Mouse (Mus musculus): ENCODE measurements around the gene Stard3. TPM values are rescaled to one million over a fixed set of nuclear protein-coding genes. Genes with fewer than 3 reads are reported as not detected.

Gene Stard3
- polyA plus RNA-seq, 1 experiment from 2014 or later = 52.8 TPM

DNA sequence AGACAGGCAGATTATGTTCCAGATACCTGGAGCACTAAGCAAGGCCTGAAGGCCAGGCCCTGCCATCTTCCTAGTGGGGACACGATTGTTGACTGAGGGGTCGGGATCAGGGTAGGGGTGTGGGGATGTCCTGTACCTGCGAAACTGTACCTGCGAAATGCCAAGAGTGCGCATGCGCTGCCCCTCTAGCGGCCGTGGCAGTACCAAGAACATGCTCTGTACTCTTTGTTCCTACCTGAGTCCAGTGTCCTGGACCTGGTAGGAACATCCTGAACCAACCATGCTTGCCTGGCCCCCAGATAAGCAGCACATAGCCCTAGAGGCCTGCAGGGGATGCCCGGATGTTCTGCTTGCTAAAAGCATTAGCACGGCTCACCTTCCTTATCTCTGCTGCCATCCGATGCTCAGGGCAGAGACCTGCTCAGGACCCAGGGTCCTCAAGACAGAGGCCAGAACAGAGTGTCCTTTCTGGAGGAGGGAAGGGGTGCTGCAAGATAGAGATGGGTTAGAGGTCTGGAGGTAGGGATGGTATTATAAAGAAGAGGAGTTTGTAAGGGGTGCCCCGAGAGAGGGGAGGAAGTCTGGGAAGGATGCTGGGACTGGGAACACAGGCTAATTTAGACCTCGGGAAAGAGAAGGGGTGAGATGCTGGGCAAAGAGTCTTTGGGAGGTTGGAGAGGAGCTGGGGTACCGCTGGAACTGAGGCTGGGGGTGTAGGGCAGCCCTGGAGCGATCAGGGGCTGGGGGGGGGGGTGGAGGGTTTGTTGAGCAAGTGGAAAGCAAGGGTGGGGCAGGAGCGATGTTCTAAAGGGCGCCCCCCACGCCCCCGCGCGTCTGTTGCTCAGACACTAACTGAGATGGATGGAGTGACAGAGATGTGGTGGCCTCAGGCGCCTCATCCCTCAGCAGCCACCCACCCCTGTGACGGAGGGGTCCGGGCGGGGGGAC is 27.7 kb downstream of the Stard3 start, which contains the start of gene Pnmt:
TSS of gene Pnmt (plus strand) at position 813 of the 948 bp plus-strand sequence.
- H3K9ac ChIP-seq (replicated peaks; ENCODE audit: low read depth, low read length) = no peak within 1 kb of the TSS; the same call in 1 of the 2 replicates
- H3K27me3 ChIP-seq (replicated peaks; ENCODE audit: control insufficient read depth, insufficient read depth, low read length) = peaks cover 8% of the 10 kb centered on the region
- no peaks in the 10 kb centered on the region for H3K4me1 ChIP-seq (replicated peaks; ENCODE audit: control insufficient read depth, insufficient read depth, low read length)
- 55% methylated on average over 25 of the region's 25 CpGs for WGBS
- H3K27ac ChIP-seq (ENCODE audit: low read length) = no peak within 1 kb of the TSS
- no peak within 1 kb of the TSS for H3K4me2 ChIP-seq (ENCODE audit: low read length)
- H3K9me3 ChIP-seq (ENCODE audit: control insufficient read depth, low read length) = no peaks in the 10 kb centered on the region
- ATAC-seq = no peak
- no peak within 1 kb of the TSS for H3K4me3 ChIP-seq (replicated peaks; ENCODE audit: low read length)
- H3K36me3 ChIP-seq (ENCODE audit: control insufficient read depth, insufficient read depth) = no peaks in the 10 kb centered on the region

DNA sequence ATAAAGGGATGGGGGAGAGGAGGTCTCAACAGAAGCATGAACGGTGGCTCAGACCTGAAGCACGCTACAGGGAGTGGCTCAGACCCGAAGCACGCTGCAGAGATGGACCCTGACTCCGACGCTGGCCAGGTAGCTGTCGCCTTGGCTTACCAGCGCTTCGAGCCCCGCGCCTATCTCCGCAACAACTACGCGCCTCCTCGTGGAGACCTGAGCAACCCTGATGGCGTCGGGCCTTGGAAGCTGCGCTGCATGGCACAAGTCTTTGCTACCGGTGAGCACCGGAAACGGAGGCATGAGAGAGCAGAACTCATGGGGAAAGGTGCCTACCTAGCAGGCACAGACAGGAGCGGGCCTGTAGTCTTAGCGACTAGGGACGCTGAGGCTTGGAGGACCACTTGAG is 28.4 kb downstream of the Stard3 start:
- Histone ChIP-seq H3K36me3 (ENCODE audit: control insufficient read depth, insufficient read depth) (no peaks in the 10 kb centered on the region), H3K4me1 (replicated peaks; ENCODE audit: control insufficient read depth, insufficient read depth, low read length) (no peaks in the 10 kb centered on the region), H3K27me3 (replicated peaks; ENCODE audit: control insufficient read depth, insufficient read depth, low read length) (peaks cover 9% of the 10 kb centered on the region), H3K9me3 (ENCODE audit: control insufficient read depth, low read length) (no peaks in the 10 kb centered on the region), H3K9ac (replicated peaks; ENCODE audit: low read depth, low read length) (no peak overlapping the region), H3K27ac (ENCODE audit: low read length) (no peak overlapping the region), H3K4me3 (replicated peaks; ENCODE audit: low read length) (no peak overlapping the region), H3K4me2 (ENCODE audit: low read length) (no peak overlapping the region)
- ATAC-seq = no peak
- WGBS = 18% methylated on average over 24 of the region's 24 CpGs

DNA sequence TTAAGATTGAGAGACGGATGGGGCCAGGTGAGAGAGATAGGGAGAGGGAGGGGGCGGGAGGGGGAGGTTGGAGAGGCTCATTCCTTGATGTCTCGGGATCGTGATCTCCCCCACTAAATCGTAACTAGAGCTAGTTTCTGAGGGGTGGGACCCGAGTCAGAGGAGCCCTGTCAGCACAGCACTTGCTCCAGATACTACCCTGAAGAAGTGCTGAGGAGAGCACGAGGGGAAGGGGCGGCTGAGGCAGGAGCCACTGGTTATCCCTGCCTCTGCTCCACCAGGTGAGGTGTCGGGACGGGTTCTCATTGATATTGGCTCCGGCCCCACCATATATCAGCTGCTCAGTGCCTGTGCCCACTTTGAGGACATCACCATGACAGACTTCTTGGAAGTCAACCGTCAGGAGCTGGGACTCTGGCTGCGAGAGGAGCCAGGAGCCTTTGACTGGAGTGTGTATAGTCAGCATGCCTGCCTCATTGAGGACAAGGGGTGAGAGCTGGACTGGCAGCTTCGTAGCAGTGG is 28.9 kb downstream of the Stard3 start:
- Histone ChIP-seq H3K9me3 (ENCODE audit: control insufficient read depth, low read length) (no peaks in the 10 kb centered on the region), H3K4me2 (ENCODE audit: low read length) (no peak overlapping the region), H3K4me1 (replicated peaks; ENCODE audit: control insufficient read depth, insufficient read depth, low read length) (no peaks in the 10 kb centered on the region), H3K27me3 (replicated peaks; ENCODE audit: control insufficient read depth, insufficient read depth, low read length) (peaks cover 9% of the 10 kb centered on the region), H3K36me3 (ENCODE audit: control insufficient read depth, insufficient read depth) (no peaks in the 10 kb centered on the region), H3K4me3 (replicated peaks; ENCODE audit: low read length) (no peak overlapping the region), H3K9ac (replicated peaks; ENCODE audit: low read depth, low read length) (no peak overlapping the region), H3K27ac (ENCODE audit: low read length) (no peak overlapping the region)
- 60% methylated on average over 14 of the region's 14 CpGs for WGBS
- no peak for ATAC-seq

DNA sequence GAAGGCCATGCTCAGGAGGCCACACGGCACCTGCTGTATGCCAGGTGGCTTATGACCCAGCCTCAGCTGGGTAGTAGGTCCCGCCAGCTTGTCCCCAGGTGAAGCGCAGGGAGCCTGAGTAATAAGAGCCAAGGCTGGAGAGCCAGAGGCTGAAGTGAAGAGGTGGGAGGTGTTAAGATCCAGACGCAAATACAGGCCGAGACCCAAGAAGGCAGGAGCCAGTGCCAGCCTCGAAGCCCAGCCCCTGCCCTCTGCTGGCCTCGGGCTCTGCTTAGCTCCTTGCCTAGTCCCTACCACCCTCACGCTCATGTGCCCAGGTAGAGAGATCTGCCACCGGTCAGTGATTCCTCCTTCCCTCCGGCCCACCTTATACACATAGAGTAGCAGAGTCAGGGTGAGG is 30.1 kb downstream of the Stard3 start:
- 75% methylated on average over 10 of the region's 10 CpGs for WGBS
- H3K4me1 ChIP-seq (replicated peaks; ENCODE audit: control insufficient read depth, insufficient read depth, low read length) = peaks cover under 1% of the 10 kb centered on the region
- H3K4me3 ChIP-seq (replicated peaks; ENCODE audit: low read length) = no peak overlapping the region
- no peak overlapping the region for H3K4me2 ChIP-seq (ENCODE audit: low read length)
- H3K36me3 ChIP-seq (ENCODE audit: control insufficient read depth, insufficient read depth) = no peaks in the 10 kb centered on the region
- H3K27ac ChIP-seq (ENCODE audit: low read length) = no peak overlapping the region
- H3K9me3 ChIP-seq (ENCODE audit: control insufficient read depth, low read length) = no peaks in the 10 kb centered on the region
- H3K9ac ChIP-seq (replicated peaks; ENCODE audit: low read depth, low read length) = no peak overlapping the region
- peaks cover 9% of the 10 kb centered on the region for H3K27me3 ChIP-seq (replicated peaks; ENCODE audit: control insufficient read depth, insufficient read depth, low read length)
- ATAC-seq = no peak

DNA sequence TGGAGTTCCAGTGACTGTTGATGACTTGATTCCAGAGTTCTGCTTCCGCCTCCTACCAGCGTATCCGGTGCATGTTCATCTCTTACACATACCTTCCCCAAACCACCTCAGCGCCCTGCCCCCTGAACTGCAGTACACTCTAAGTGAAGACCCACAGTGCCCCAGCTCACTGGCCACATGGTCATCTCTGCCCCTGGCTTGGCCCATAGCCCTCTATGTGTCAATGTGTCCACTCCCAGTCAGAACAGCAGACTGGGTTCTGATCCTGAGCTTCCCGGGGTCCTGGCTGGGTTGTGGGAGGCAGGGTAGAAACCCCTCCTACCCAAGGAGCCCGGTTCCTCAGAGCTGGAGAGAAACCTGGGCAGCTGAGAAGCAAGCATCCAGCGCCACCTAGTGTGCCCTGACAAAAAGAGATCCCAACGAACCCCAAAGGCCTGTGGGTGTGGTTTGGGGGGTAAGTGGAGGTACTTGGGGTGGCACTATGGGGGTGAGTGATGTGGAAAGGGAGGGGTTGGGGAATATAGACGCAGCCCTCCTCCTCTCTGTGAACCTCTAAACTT is 31.1 kb downstream of the Stard3 start:
- no peak overlapping the region for H3K27ac ChIP-seq (ENCODE audit: low read length)

DNA sequence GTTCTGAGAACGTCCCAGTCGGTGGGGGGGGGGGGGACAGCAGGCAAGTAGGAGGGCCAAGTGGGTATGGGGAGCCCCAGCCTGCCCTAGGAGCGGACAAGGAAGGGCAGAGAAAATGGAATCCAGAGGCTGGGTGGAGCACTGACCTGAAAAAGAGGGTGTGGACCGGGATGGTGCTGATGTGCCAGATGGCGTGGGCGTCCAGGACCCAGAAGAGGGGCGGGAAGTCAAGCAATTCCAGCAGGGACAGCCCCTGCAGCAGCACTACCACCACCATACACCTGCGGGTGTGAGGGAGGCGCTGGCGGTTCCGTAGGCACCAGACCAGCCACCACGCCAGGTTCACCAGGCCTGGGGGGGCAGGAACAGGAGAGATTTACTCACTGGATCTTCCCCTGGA is 32.0 kb downstream of the Stard3 start:
- Histone ChIP-seq H3K27me3 (replicated peaks; ENCODE audit: control insufficient read depth, insufficient read depth, low read length) (peaks cover 9% of the 10 kb centered on the region), H3K9ac (replicated peaks; ENCODE audit: low read depth, low read length) (no peak overlapping the region), H3K4me1 (replicated peaks; ENCODE audit: control insufficient read depth, insufficient read depth, low read length) (peaks cover 13% of the 10 kb centered on the region), H3K36me3 (ENCODE audit: control insufficient read depth, insufficient read depth) (no peaks in the 10 kb centered on the region), H3K4me3 (replicated peaks; ENCODE audit: low read length) (no peak overlapping the region), H3K27ac (ENCODE audit: low read length) (no peak overlapping the region), H3K9me3 (ENCODE audit: control insufficient read depth, low read length) (no peaks in the 10 kb centered on the region), H3K4me2 (ENCODE audit: low read length) (no peak overlapping the region)
- no peak for ATAC-seq
- 73% methylated on average over 12 of the region's 12 CpGs for WGBS

More for the DNA sequence above, 31.1 kb downstream of the Stard3 start:
- H3K4me1 ChIP-seq (replicated peaks; ENCODE audit: control insufficient read depth, insufficient read depth, low read length) = peaks cover 10% of the 10 kb centered on the region
- H3K4me3 ChIP-seq (replicated peaks; ENCODE audit: low read length) = no peak overlapping the region
- H3K9me3 ChIP-seq (ENCODE audit: control insufficient read depth, low read length) = no peaks in the 10 kb centered on the region
- no peak overlapping the region for H3K9ac ChIP-seq (replicated peaks; ENCODE audit: low read depth, low read length)
- no peak overlapping the region for H3K4me2 ChIP-seq (ENCODE audit: low read length)
- WGBS = 23% methylated on average over 9 of the region's 9 CpGs
- H3K27me3 ChIP-seq (replicated peaks; ENCODE audit: control insufficient read depth, insufficient read depth, low read length) = peaks cover 9% of the 10 kb centered on the region
- peak; percentile 26; the same call in 1 of the 2 replicates for ATAC-seq
- H3K36me3 ChIP-seq (ENCODE audit: control insufficient read depth, insufficient read depth) = no peaks in the 10 kb centered on the region

DNA sequence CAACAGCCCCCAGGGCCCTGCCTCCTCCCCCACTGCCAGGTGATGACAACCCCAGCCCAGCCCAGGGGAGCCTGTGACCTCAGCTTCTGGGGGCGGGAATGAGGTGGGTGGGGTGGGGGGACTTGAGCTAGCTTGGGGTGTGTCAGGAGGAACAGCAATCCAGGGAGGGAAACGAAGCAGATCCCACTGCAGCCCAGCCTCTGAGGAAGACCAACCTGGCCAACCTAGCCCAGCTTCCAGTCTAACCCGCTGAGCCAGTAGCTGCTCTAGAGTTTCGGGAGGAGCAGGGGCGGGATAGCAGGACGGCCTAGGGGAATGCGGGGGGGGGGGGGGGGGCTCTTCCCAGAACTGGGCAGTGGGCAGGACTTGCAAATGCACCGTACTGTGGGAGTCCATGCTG is 33.9 kb downstream of the Stard3 start:
- no peak overlapping the region for H3K4me3 ChIP-seq (replicated peaks; ENCODE audit: low read length)
- H3K27me3 ChIP-seq (replicated peaks; ENCODE audit: control insufficient read depth, insufficient read depth, low read length) = peaks cover 5% of the 10 kb centered on the region
- H3K9me3 ChIP-seq (ENCODE audit: control insufficient read depth, low read length) = no peaks in the 10 kb centered on the region
- no peaks in the 10 kb centered on the region for H3K36me3 ChIP-seq (ENCODE audit: control insufficient read depth, insufficient read depth)
- 20% methylated on average over 4 of the region's 8 CpGs for WGBS
- no peak overlapping the region for H3K9ac ChIP-seq (replicated peaks; ENCODE audit: low read depth, low read length)
- peaks cover 13% of the 10 kb centered on the region for H3K4me1 ChIP-seq (replicated peaks; ENCODE audit: control insufficient read depth, insufficient read depth, low read length)
- H3K27ac ChIP-seq (ENCODE audit: low read length) = no peak overlapping the region
- H3K4me2 ChIP-seq (ENCODE audit: low read length) = no peak overlapping the region
- ATAC-seq = no peak

DNA sequence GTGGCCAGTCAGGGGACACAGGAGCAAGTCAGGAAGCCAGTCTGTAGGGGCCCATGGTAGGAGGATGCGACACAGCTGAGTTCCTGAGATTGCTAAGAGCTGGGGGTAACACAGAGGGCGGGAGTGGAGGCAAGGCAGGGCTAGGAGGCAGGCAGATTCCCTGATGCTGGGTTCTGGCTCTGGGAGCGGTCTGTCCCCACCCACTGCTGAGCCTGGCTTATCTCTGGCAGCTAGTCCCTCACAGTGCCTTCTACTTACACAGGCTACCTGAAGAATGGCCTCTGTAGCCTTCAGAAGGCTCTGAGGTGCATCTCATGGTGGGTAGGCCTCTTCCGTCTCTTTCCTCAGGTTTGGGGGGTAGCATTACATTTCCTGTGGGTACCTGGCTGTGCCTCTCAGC is 34.5 kb downstream of the Stard3 start:
- WGBS = 56% methylated on average over 4 of the region's 4 CpGs
- H3K4me1 ChIP-seq (replicated peaks; ENCODE audit: control insufficient read depth, insufficient read depth, low read length) = peaks cover 13% of the 10 kb centered on the region
- no peak for ATAC-seq
- peaks cover 3% of the 10 kb centered on the region for H3K27me3 ChIP-seq (replicated peaks; ENCODE audit: control insufficient read depth, insufficient read depth, low read length)
- no peaks in the 10 kb centered on the region for H3K36me3 ChIP-seq (ENCODE audit: control insufficient read depth, insufficient read depth)
- no peaks in the 10 kb centered on the region for H3K9me3 ChIP-seq (ENCODE audit: control insufficient read depth, low read length)
- no peak overlapping the region for H3K4me3 ChIP-seq (replicated peaks; ENCODE audit: low read length)
- no peak overlapping the region for H3K27ac ChIP-seq (ENCODE audit: low read length)
- no peak overlapping the region for H3K9ac ChIP-seq (replicated peaks; ENCODE audit: low read depth, low read length)
- H3K4me2 ChIP-seq (ENCODE audit: low read length) = no peak overlapping the region

DNA sequence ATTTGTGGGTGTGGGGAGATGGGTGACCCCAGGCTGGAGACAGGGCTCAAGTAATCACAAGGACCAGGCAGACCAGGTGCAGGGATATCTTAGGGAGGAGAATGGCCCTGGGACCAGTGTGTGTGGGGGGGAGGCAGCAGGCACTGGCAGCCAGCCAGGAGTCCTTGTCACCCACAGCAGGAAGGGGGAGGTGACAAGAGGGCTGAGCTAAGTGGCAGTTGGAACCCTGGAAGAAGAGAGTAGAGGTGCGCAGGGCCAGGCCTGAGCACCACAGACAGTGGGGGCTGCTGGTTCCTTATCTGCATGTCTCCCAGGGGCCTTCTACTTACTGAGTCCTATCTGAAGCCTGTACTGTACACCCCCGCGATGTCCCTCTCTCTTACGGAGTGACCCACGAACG is 35.1 kb downstream of the Stard3 start:
- ATAC-seq = 0 out of 2 replicates have a peak, but pooled peaks have one; percentile 16
- Histone ChIP-seq H3K9ac (replicated peaks; ENCODE audit: low read depth, low read length) (no peak overlapping the region), H3K27ac (ENCODE audit: low read length) (no peak overlapping the region), H3K36me3 (ENCODE audit: control insufficient read depth, insufficient read depth) (no peaks in the 10 kb centered on the region), H3K4me1 (replicated peaks; ENCODE audit: control insufficient read depth, insufficient read depth, low read length) (peaks cover 13% of the 10 kb centered on the region), H3K27me3 (replicated peaks; ENCODE audit: control insufficient read depth, insufficient read depth, low read length) (peaks cover 3% of the 10 kb centered on the region), H3K9me3 (ENCODE audit: control insufficient read depth, low read length) (no peaks in the 10 kb centered on the region), H3K4me3 (replicated peaks; ENCODE audit: low read length) (no peak overlapping the region), H3K4me2 (ENCODE audit: low read length) (no peak overlapping the region)
- WGBS = 71% methylated on average over 6 of the region's 6 CpGs
